Mouse (Mus musculus) liver, embryonic 15.5 days (tissue): ENCODE data around the gene Ubxn6. TPM values are rescaled to one million over a fixed set of nuclear protein-coding genes. Genes with fewer than 3 reads are reported as not detected.
A peak's percentile ranks its signal among the peaks of the same experiment; 100 is the strongest.

ENCODE experiments used
- ATAC-seq: fragments of 200-750 bp; cut with Nextera tagmentation; 2 replicates; pipeline ENCODE4 v1.8.0; 2017; ENCODE audit warnings: moderate number of reproducible peaks, mild to moderate bottlenecking, moderate library complexity; ENCODE audit not compliant: insufficient read depth
- H3K27ac ChIP-seq: fragments of 300-500 bp; sonication (generic); replicated peaks from 2 replicates; pipeline ENCODE4 v1.5.1; 2015; ENCODE audit warnings: mild to moderate bottlenecking, inconsistent platforms
- H3K27me3 ChIP-seq: fragments of 300-500 bp; sonication (generic); 2 replicates; pipeline ENCODE4 v1.6.1; 2015; ENCODE audit warnings: mild to moderate bottlenecking, inconsistent platforms
- H3K36me3 ChIP-seq: fragments of 300-500 bp; sonication (generic); replicated peaks from 2 replicates; pipeline ENCODE4 v1.6.1; 2015; ENCODE audit warnings: moderate library complexity, mild to moderate bottlenecking, inconsistent platforms
- H3K4me1 ChIP-seq: fragments of 300-500 bp; sonication (generic); replicated peaks from 2 replicates; pipeline ENCODE4 v1.6.1; 2015; ENCODE audit warnings: inconsistent platforms
- H3K4me2 ChIP-seq: fragments of 300-500 bp; sonication (generic); 2 replicates; pipeline ENCODE4 v1.6.1; 2015; ENCODE audit warnings: moderate library complexity, mild to moderate bottlenecking, inconsistent platforms
- H3K4me3 ChIP-seq: fragments of 300-500 bp; sonication (generic); replicated peaks from 2 replicates; pipeline ENCODE4 v1.5.1; 2015; ENCODE audit warnings: mild to moderate bottlenecking, inconsistent platforms
- H3K9ac ChIP-seq: fragments of 300-500 bp; sonication (generic); 2 replicates; pipeline ENCODE4 v1.6.1; 2015; ENCODE audit warnings: moderate library complexity, mild to moderate bottlenecking, inconsistent platforms
- H3K9me3 ChIP-seq: fragments of 300-500 bp; sonication (generic); replicated peaks from 2 replicates; pipeline ENCODE4 v1.6.1; 2016; ENCODE audit warnings: inconsistent platforms
- WGBS: fragments of 180-500 bp; shearing (Covaris S2); methylation state at CpG from one replicate; pipeline ENCODE4 v1.1.7; 2015; ENCODE audit warnings: mixed read lengths; ENCODE audit not compliant: insufficient replicate concordance; 5-methylcytosine and 5-hydroxymethylcytosine counted together
- polyA plus RNA-seq: library from polyadenylated mRNA; unstranded; fragments of >200 nt; fragmentation: Nextera tagmentation; extraction: Ambion mirVana; gene quantifications from 2 replicates; pipeline ENCODE4 v1.2.1, GENCODE M21; 2015

The Ubxn6 gene
- polyA plus RNA-seq, 1 experiment from 2014 or later, result 13.0 TPM

GRCm38 (mm10) chr17:56051369-56051768 lies 23.5 kb downstream of the Ubxn6 start:
- Histone ChIP-seq H3K9ac (no peak overlapping the region), H3K9me3 (no peaks in the 10 kb centered on the region), H3K4me2 (no peak overlapping the region), H3K27ac (no peak overlapping the region), H3K4me3 (no peak overlapping the region), H3K27me3 (no peaks in the 10 kb centered on the region), H3K36me3 (peaks cover 94% of the 10 kb centered on the region), H3K4me1 (peaks cover 18% of the 10 kb centered on the region)
- ATAC-seq, result no peak
- 82% methylated on average over 5 of the region's 5 CpGs for WGBS

GRCm38 (mm10) chr17:56040857-56041163 lies 34.0 kb downstream of the Ubxn6 start:
- peaks cover 47% of the 10 kb centered on the region for H3K4me1 ChIP-seq
- peak overlapping the region; percentile 88 for H3K4me2 ChIP-seq
- peaks cover 37% of the 10 kb centered on the region for H3K36me3 ChIP-seq
- H3K27me3 ChIP-seq, result no peaks in the 10 kb centered on the region
- H3K9me3 ChIP-seq, result no peaks in the 10 kb centered on the region
- peak overlapping the region; percentile 95 for H3K4me3 ChIP-seq
- peak overlapping the region; percentile 94 for H3K9ac ChIP-seq
- under 1% methylated on average over 12 of the region's 12 CpGs for WGBS
- peak overlapping the region; percentile 92 for H3K27ac ChIP-seq
- ATAC-seq, result no peak

GRCm38 (mm10) chr17:56040030-56040856 lies 34.6 kb downstream of the Ubxn6 start, which contains the start of gene Chaf1a:
Gene Chaf1a, plus strand, starts transcription at chr17:56040439.
- Histone ChIP-seq H3K4me2 (peak within 1 kb of the TSS; percentile 88), H3K4me1 (peaks cover 52% of the 10 kb centered on the region), H3K27ac (peak within 1 kb of the TSS; percentile 92), H3K9ac (peak within 1 kb of the TSS; percentile 94), H3K36me3 (peaks cover 31% of the 10 kb centered on the region), H3K4me3 (peak within 1 kb of the TSS; percentile 95), H3K27me3 (no peaks in the 10 kb centered on the region), H3K9me3 (no peaks in the 10 kb centered on the region)
- WGBS, result under 1% methylated on average over 68 of the region's 68 CpGs
- ATAC-seq, result peak; percentile 72

GRCm38 (mm10) chr17:56039345-56039744 lies 35.5 kb downstream of the Ubxn6 start:
- H3K4me2 ChIP-seq, result peak overlapping the region; percentile 88
- peaks cover 27% of the 10 kb centered on the region for H3K36me3 ChIP-seq
- ATAC-seq, result no peak
- H3K9ac ChIP-seq, result no peak overlapping the region
- WGBS, result 63% methylated on average over 4 of the region's 4 CpGs
- no peaks in the 10 kb centered on the region for H3K27me3 ChIP-seq
- H3K4me3 ChIP-seq, result peak overlapping the region; percentile 95
- peaks cover 61% of the 10 kb centered on the region for H3K4me1 ChIP-seq
- H3K27ac ChIP-seq, result peak overlapping the region; percentile 86
- H3K9me3 ChIP-seq, result no peaks in the 10 kb centered on the region

GRCm38 (mm10) chr17:56038583-56039261 lies 36.1 kb downstream of the Ubxn6 start:
- Histone ChIP-seq H3K36me3 (peaks cover 27% of the 10 kb centered on the region), H3K27ac (no peak overlapping the region), H3K9me3 (no peaks in the 10 kb centered on the region), H3K27me3 (no peaks in the 10 kb centered on the region), H3K4me1 (peaks cover 63% of the 10 kb centered on the region), H3K4me2 (no peak overlapping the region), H3K4me3 (no peak overlapping the region), H3K9ac (no peak overlapping the region)
- WGBS, result 74% methylated on average over 8 of the region's 8 CpGs
- ATAC-seq, result no peak

GRCm38 (mm10) chr17:56036901-56037287 lies 37.9 kb downstream of the Ubxn6 start:
- peak overlapping the region; percentile 91 for H3K4me3 ChIP-seq
- peaks cover 63% of the 10 kb centered on the region for H3K4me1 ChIP-seq
- H3K9me3 ChIP-seq, result no peaks in the 10 kb centered on the region
- peaks cover 21% of the 10 kb centered on the region; the same call in 1 of the 2 replicates for H3K36me3 ChIP-seq
- H3K27me3 ChIP-seq, result no peaks in the 10 kb centered on the region
- no peak overlapping the region for H3K9ac ChIP-seq
- H3K4me2 ChIP-seq, result peak overlapping the region; percentile 71
- H3K27ac ChIP-seq, result peak overlapping the region; percentile 29
- 35% methylated on average over 13 of the region's 13 CpGs for WGBS
- ATAC-seq, result no peak

- H3K9ac ChIP-seq, result peak within 1 kb of the TSS; percentile 97
- peak within 1 kb of the TSS; percentile 92 for H3K27ac ChIP-seq
- H3K27me3 ChIP-seq, result no peaks in the 10 kb centered on the region
- peaks cover 63% of the 10 kb centered on the region for H3K4me1 ChIP-seq
- H3K4me3 ChIP-seq, result peak within 1 kb of the TSS; percentile 91
- H3K4me2 ChIP-seq, result peak within 1 kb of the TSS; percentile 71
- peaks cover 22% of the 10 kb centered on the region; the same call in 1 of the 2 replicates for H3K36me3 ChIP-seq
- under 1% methylated on average over 74 of the region's 74 CpGs for WGBS
- H3K9me3 ChIP-seq, result no peaks in the 10 kb centered on the region
- ATAC-seq, result peak; percentile 88
These were observed 38.5 kb downstream of the Ubxn6 start, which contains the start of gene Sh3gl1 for GRCm38 (mm10) chr17:56036176-56036900. Gene Sh3gl1, minus strand, starts transcription at chr17:56036635.

GRCm38 (mm10) chr17:56035216-56035615 lies 39.6 kb downstream of the Ubxn6 start:
- no peaks in the 10 kb centered on the region for H3K9me3 ChIP-seq
- no peak for ATAC-seq
- H3K27me3 ChIP-seq, result no peaks in the 10 kb centered on the region
- WGBS, result 63% methylated on average over 4 of the region's 4 CpGs
- peak overlapping the region; percentile 71 for H3K4me2 ChIP-seq
- H3K4me1 ChIP-seq, result peaks cover 68% of the 10 kb centered on the region
- peak overlapping the region; percentile 68 for H3K27ac ChIP-seq
- H3K36me3 ChIP-seq, result peaks cover 29% of the 10 kb centered on the region
- peak overlapping the region; percentile 97; the same call in 1 of the 2 replicates for H3K9ac ChIP-seq
- H3K4me3 ChIP-seq, result peak overlapping the region; percentile 91

GRCm38 (mm10) chr17:56034726-56035100 lies 40.1 kb downstream of the Ubxn6 start:
- 83% methylated on average over 6 of the region's 6 CpGs for WGBS
- Histone ChIP-seq H3K4me2 (peak overlapping the region; percentile 71), H3K9me3 (no peaks in the 10 kb centered on the region), H3K4me1 (peaks cover 73% of the 10 kb centered on the region), H3K9ac (peak overlapping the region; percentile 97; the same call in 1 of the 2 replicates), H3K27ac (peak overlapping the region; percentile 68; the same call in 1 of the 2 replicates), H3K4me3 (peak overlapping the region; percentile 91), H3K36me3 (peaks cover 32% of the 10 kb centered on the region), H3K27me3 (no peaks in the 10 kb centered on the region)
- ATAC-seq, result no peak

GRCm38 (mm10) chr17:56034040-56034725 lies 40.6 kb downstream of the Ubxn6 start:
- no peak for ATAC-seq
- H3K9me3 ChIP-seq, result no peaks in the 10 kb centered on the region
- peak overlapping the region; percentile 71 for H3K4me2 ChIP-seq
- H3K27ac ChIP-seq, result 0 out of 2 replicates have a peak overlapping the region, but pooled peaks have one; percentile 68
- peaks cover 74% of the 10 kb centered on the region for H3K4me1 ChIP-seq
- 64% methylated on average over 7 of the region's 7 CpGs for whole genome bisulfite sequencing
- H3K27me3 ChIP-seq, result no peaks in the 10 kb centered on the region
- peak overlapping the region; percentile 91 for H3K4me3 ChIP-seq
- 0 out of 2 replicates have a peak overlapping the region, but pooled peaks have one; percentile 97 for H3K9ac ChIP-seq
- H3K36me3 ChIP-seq, result peaks cover 37% of the 10 kb centered on the region
